Mouse (Mus musculus): ENCODE measurements at regions not wholly inside any gene's neighbourhood (a gene's known extent, or its start where the extent isn't known, plus 50 kb on each side); places are given as distances from the start of the nearest gene placed in this dataset.

DNA sequence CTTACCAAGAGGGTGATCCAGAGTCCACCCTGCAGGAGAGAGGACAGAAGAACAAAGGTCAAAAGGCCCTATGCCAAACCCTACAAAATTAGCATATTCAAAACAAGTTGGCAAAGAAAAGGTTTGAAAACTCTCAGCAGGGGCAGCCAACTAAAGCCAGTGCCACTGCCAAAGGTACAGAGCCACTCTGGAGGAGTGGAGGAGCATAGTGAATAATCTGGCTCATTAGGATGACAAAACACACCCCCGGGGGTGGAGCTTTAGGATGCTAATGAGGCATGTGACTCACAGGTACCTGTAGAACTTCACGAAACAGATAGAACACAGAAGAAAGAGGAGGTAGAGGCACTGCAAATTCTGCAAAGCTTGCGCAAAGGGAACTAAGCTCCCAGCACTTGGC is 110.7 kb upstream of the Lnx1 start:
- no peaks in the 10 kb centered on the region for H3K36me3 ChIP-seq (ENCODE audit: control insufficient read depth, insufficient read depth, low read length)
- H3K9ac ChIP-seq (ENCODE audit: low read length) = no peak overlapping the region
- H3K4me1 ChIP-seq (ENCODE audit: control insufficient read depth, insufficient read depth, low read length) = peaks cover 11% of the 10 kb centered on the region; the same call in 1 of the 2 replicates
- H3K27ac ChIP-seq (replicated peaks; ENCODE audit: low read depth, low read length) = no peak overlapping the region
- no peak overlapping the region for H3K4me2 ChIP-seq (ENCODE audit: low read depth, severe bottlenecking)
- H3K4me3 ChIP-seq (ENCODE audit: low read depth, low read length) = no peak overlapping the region
- no peak for ATAC-seq (ENCODE audit: insufficient number of reproducible peaks, low FRiP score, low TSS enrichment, low read depth)
- no peaks in the 10 kb centered on the region for H3K9me3 ChIP-seq (ENCODE audit: control insufficient read depth, low read length)
- WGBS = 26% methylated on average over 3 of the region's 3 CpGs
- H3K27me3 ChIP-seq (ENCODE audit: control insufficient read depth, insufficient read depth, low read length) = no peaks in the 10 kb centered on the region
- DNase-seq (ENCODE audit: low spot score) = no peak

DNA sequence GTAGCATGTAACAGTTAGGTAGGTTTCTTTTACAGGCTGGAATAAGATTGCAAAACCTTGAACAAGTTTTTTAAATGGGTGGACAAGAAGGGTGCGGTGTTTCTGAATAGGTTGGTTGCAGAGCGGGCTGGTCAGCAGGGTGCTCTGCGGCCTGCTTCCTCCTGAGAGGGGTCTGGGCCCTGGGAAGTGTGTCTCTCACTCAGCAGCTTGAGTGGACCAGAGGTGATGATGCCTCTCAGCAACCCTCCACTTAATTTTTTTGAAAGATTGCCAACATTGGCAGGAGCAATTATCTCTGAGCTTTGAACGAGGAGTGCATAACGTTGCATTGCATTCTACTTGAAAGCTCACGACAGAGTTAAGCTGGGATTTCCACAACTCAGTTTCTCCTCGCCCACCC is 108.3 kb upstream of the Lnx1 start:
- no peak for DNase-seq (ENCODE audit: low spot score)
- Histone ChIP-seq H3K4me1 (ENCODE audit: control insufficient read depth, insufficient read depth, low read length) (no peaks in the 10 kb centered on the region), H3K9me3 (ENCODE audit: control insufficient read depth, low read length) (no peaks in the 10 kb centered on the region), H3K4me2 (ENCODE audit: low read depth, severe bottlenecking) (no peak overlapping the region), H3K4me3 (ENCODE audit: low read depth, low read length) (no peak overlapping the region), H3K27me3 (ENCODE audit: control insufficient read depth, insufficient read depth, low read length) (no peaks in the 10 kb centered on the region), H3K27ac (replicated peaks; ENCODE audit: low read depth, low read length) (no peak overlapping the region), H3K9ac (ENCODE audit: low read length) (no peak overlapping the region), H3K36me3 (ENCODE audit: control insufficient read depth, insufficient read depth, low read length) (no peaks in the 10 kb centered on the region)
- whole genome bisulfite sequencing = 78% methylated on average over 7 of the region's 7 CpGs
- ATAC-seq (ENCODE audit: insufficient number of reproducible peaks, low FRiP score, low TSS enrichment, low read depth) = no peak

DNA sequence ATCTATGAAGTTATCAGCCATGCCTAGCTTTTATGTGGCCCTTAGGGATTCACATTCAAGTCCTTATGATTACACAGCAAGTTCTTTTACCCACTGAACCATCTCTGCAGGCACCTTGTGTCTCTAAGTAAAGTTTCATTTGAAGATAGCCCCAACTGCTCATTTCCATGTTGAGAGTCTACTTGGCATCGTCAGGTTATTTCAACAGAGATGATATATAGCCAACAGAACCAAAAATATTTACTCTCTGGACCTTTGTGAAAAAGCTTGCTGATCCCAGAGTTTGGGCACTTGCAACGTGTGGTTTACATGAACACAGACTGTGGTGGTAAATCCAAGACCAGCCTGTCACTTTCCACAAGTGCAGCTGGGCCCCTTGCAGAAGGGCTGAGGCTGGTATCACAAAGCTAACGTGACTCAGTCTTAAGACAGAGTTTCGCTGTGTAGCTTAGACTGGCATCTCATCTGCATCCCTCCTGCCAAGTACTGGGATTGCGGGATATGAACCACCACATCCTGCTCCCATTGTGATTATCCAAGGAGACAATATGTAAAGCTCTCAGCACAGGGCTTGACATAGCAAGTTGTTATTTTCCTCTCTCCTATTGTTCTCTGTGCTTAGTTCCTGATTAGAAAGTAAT is 105.0 kb upstream of the Lnx1 start:
- WGBS = 81% methylated on average over 5 of the region's 5 CpGs

DNA sequence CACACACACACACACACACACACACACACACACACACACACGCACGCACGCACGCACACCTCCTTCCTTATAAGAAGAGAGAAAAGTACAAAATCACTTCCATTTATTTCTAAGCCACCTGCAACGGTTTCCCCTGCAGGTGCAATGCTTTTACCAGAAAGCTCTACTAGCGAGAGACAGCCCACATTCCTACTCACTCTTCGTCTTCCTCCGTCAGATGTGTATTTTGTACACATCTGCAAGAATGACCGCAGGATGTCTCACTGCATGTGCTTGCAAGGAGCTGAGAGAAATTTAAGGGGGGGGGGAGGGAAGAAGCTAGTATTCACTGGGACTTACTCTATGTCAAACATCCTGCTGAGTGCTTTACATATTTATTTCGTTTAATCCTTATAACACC is 99.2 kb upstream of the Lnx1 start:
- no peaks in the 10 kb centered on the region for H3K36me3 ChIP-seq (ENCODE audit: control insufficient read depth, insufficient read depth, low read length)
- no peak overlapping the region for H3K27ac ChIP-seq (replicated peaks; ENCODE audit: low read depth, low read length)
- no peak for ATAC-seq (ENCODE audit: insufficient number of reproducible peaks, low FRiP score, low TSS enrichment, low read depth)
- H3K9ac ChIP-seq (ENCODE audit: low read length) = no peak overlapping the region
- no peaks in the 10 kb centered on the region for H3K27me3 ChIP-seq (ENCODE audit: control insufficient read depth, insufficient read depth, low read length)
- H3K4me1 ChIP-seq (ENCODE audit: control insufficient read depth, insufficient read depth, low read length) = 0 out of 2 replicates have a peak, but pooled peaks cover 2% of the 10 kb centered on the region
- no peak overlapping the region for H3K4me2 ChIP-seq (ENCODE audit: low read depth, severe bottlenecking)
- 67% methylated on average over 10 of the region's 10 CpGs for WGBS
- H3K4me3 ChIP-seq (ENCODE audit: low read depth, low read length) = no peak overlapping the region
- no peak for DNase-seq (ENCODE audit: low spot score)
- no peaks in the 10 kb centered on the region for H3K9me3 ChIP-seq (ENCODE audit: control insufficient read depth, low read length)

More for the DNA sequence above, 105.0 kb upstream of the Lnx1 start:
- DNase-seq (ENCODE audit: low spot score) (no peak), ATAC-seq (ENCODE audit: insufficient number of reproducible peaks, low FRiP score, low TSS enrichment, low read depth) (no peak)
- no peak overlapping the region for H3K4me3 ChIP-seq (ENCODE audit: low read depth, low read length)
- no peak overlapping the region for H3K9ac ChIP-seq (ENCODE audit: low read length)
- 0 out of 2 replicates have a peak, but pooled peaks cover under 1% of the 10 kb centered on the region for H3K4me1 ChIP-seq (ENCODE audit: control insufficient read depth, insufficient read depth, low read length)
- no peaks in the 10 kb centered on the region for H3K9me3 ChIP-seq (ENCODE audit: control insufficient read depth, low read length)
- no peaks in the 10 kb centered on the region for H3K36me3 ChIP-seq (ENCODE audit: control insufficient read depth, insufficient read depth, low read length)
- no peak overlapping the region for H3K4me2 ChIP-seq (ENCODE audit: low read depth, severe bottlenecking)
- H3K27ac ChIP-seq (replicated peaks; ENCODE audit: low read depth, low read length) = no peak overlapping the region
- H3K27me3 ChIP-seq (ENCODE audit: control insufficient read depth, insufficient read depth, low read length) = no peaks in the 10 kb centered on the region

DNA sequence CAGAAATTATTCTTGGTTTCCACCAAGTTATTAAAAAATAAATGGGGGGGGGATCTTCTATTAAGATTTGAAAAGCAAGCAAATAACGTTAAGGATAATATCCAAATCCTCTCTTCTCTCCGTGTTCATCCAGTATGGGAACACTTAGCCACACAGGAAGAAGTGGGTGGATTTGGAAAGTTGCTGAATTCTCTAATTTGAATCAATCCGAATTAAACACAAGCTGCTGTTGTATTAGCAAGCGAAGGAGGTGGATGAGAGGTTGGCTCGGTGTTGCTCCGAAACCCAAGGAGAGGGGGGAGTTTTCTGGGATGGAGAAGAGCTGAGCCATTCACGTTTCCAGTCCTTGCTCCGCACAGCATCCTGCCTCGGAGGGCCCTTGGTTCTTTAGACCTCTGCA is 97.6 kb upstream of the Lnx1 start:
- Histone ChIP-seq H3K4me1 (ENCODE audit: control insufficient read depth, insufficient read depth, low read length) (0 out of 2 replicates have a peak, but pooled peaks cover 2% of the 10 kb centered on the region), H3K4me3 (ENCODE audit: low read depth, low read length) (no peak overlapping the region), H3K27ac (replicated peaks; ENCODE audit: low read depth, low read length) (no peak overlapping the region), H3K4me2 (ENCODE audit: low read depth, severe bottlenecking) (no peak overlapping the region), H3K9me3 (ENCODE audit: control insufficient read depth, low read length) (no peaks in the 10 kb centered on the region), H3K27me3 (ENCODE audit: control insufficient read depth, insufficient read depth, low read length) (no peaks in the 10 kb centered on the region), H3K9ac (ENCODE audit: low read length) (no peak overlapping the region), H3K36me3 (ENCODE audit: control insufficient read depth, insufficient read depth, low read length) (no peaks in the 10 kb centered on the region)
- 86% methylated on average over 9 of the region's 9 CpGs for WGBS
- no peak for DNase-seq (ENCODE audit: low spot score)
- ATAC-seq (ENCODE audit: insufficient number of reproducible peaks, low FRiP score, low TSS enrichment, low read depth) = no peak

DNA sequence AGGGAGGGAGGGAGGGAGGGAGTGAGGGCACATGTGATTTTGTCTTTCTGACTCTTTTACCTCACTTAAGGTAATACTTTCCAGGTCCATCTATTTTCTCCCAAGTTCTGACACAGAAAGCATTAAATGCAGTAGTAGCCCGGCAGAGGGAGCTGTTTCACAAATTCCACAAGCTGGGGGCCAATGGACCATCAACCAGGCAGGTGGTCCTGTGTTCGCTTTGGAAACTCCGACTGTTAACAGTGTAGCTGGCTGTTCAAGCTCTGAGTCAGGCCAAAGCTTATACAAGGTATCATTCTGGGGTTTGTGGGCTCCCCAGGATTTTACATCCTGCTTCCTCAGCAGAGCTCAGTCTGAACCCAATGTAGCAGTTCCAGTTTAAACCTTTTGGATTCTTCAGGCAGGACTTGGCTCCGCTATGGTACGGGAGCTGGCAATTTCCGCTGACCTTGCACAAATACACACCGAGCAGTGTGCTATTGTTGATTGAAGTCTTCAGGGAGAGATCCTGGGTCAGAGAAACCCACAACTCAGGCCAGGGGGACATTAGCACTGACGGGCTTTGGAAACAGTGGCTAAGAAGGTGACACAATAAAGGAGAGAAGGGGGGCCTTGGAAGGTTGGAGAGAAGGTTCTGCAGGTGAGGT is 93.8 kb upstream of the Lnx1 start:
- Histone ChIP-seq H3K36me3 (ENCODE audit: control insufficient read depth, insufficient read depth, low read length) (no peaks in the 10 kb centered on the region), H3K4me2 (ENCODE audit: low read depth, severe bottlenecking) (no peak overlapping the region), H3K4me1 (ENCODE audit: control insufficient read depth, insufficient read depth, low read length) (peaks cover 7% of the 10 kb centered on the region), H3K9me3 (ENCODE audit: control insufficient read depth, low read length) (no peaks in the 10 kb centered on the region), H3K27ac (replicated peaks; ENCODE audit: low read depth, low read length) (no peak overlapping the region), H3K9ac (ENCODE audit: low read length) (no peak overlapping the region), H3K4me3 (ENCODE audit: low read depth, low read length) (no peak overlapping the region), H3K27me3 (ENCODE audit: control insufficient read depth, insufficient read depth, low read length) (no peaks in the 10 kb centered on the region)
- DNase-seq (ENCODE audit: low spot score) = peak; percentile 90
- peak; percentile 44; the same call in 1 of the 2 replicates for ATAC-seq (ENCODE audit: insufficient number of reproducible peaks, low FRiP score, low TSS enrichment, low read depth)
- WGBS = 48% methylated on average over 8 of the region's 8 CpGs

DNA sequence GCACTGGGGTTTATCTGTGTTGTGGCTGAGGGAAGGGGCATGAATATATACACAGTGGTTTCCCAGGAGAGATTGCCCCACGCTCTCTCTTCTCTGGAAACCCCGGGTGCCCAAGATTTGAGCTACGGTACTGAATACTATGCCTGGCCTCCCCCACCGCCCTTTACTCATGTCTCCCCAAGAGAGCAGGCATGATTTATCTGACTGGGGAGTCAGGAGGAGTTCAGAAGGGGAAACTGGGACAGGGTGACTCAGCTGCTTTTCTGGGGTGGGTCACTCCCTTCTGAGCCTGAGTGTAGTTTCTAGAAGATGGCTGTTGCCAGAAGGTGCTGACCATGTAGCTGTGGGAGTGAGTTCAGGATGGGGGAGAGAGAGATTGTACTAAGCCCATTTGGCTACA is 92.0 kb upstream of the Lnx1 start:
- peaks cover 7% of the 10 kb centered on the region for H3K4me1 ChIP-seq (ENCODE audit: control insufficient read depth, insufficient read depth, low read length)
- H3K9ac ChIP-seq (ENCODE audit: low read length) = no peak overlapping the region
- 90% methylated on average over 4 of the region's 4 CpGs for WGBS
- no peak overlapping the region for H3K27ac ChIP-seq (replicated peaks; ENCODE audit: low read depth, low read length)
- no peak for ATAC-seq (ENCODE audit: insufficient number of reproducible peaks, low FRiP score, low TSS enrichment, low read depth)
- DNase-seq (ENCODE audit: low spot score) = no peak
- no peaks in the 10 kb centered on the region for H3K9me3 ChIP-seq (ENCODE audit: control insufficient read depth, low read length)
- H3K4me2 ChIP-seq (ENCODE audit: low read depth, severe bottlenecking) = no peak overlapping the region
- no peak overlapping the region for H3K4me3 ChIP-seq (ENCODE audit: low read depth, low read length)
- no peaks in the 10 kb centered on the region for H3K36me3 ChIP-seq (ENCODE audit: control insufficient read depth, insufficient read depth, low read length)
- H3K27me3 ChIP-seq (ENCODE audit: control insufficient read depth, insufficient read depth, low read length) = no peaks in the 10 kb centered on the region

DNA sequence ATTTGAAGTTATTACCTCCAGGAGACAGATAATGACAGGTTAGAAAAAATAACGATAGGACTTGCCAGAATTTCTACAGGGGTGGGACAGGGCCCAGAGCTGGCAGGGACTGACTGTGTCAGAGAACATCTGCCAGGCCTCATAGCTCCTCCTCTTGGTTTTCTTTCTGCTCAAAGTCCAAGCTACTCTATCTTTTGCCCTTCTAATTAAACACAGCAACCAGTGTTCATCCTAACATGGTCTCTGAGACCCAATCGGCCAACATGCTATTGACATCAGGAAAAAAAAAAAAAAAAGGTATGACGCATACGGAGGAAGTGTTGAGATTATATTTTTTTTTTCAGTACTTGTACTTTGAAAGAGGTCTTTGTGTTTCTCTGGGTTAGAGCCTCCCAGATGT is 90.7 kb upstream of the Lnx1 start:
- 46% methylated on average over 4 of the region's 4 CpGs for WGBS
- Histone ChIP-seq H3K4me3 (ENCODE audit: low read depth, low read length) (no peak overlapping the region), H3K36me3 (ENCODE audit: control insufficient read depth, insufficient read depth, low read length) (no peaks in the 10 kb centered on the region), H3K9ac (ENCODE audit: low read length) (no peak overlapping the region), H3K27ac (replicated peaks; ENCODE audit: low read depth, low read length) (peak overlapping the region; percentile 93), H3K4me2 (ENCODE audit: low read depth, severe bottlenecking) (no peak overlapping the region), H3K4me1 (ENCODE audit: control insufficient read depth, insufficient read depth, low read length) (peaks cover 7% of the 10 kb centered on the region), H3K9me3 (ENCODE audit: control insufficient read depth, low read length) (no peaks in the 10 kb centered on the region), H3K27me3 (ENCODE audit: control insufficient read depth, insufficient read depth, low read length) (no peaks in the 10 kb centered on the region)
- no peak for ATAC-seq (ENCODE audit: insufficient number of reproducible peaks, low FRiP score, low TSS enrichment, low read depth)
- DNase-seq (ENCODE audit: low spot score) = no peak

All from limb, embryonic 11.5 days (tissue).